Comparison of ENCODE assay signal across 9 mouse cellular contexts in genomic region chr3:158559691-158560650, GRCm38 (mm10). TPM values are rescaled to one million over a fixed set of nuclear protein-coding genes. Genes with fewer than 3 reads are reported as not detected.
DNase-seq lines count a peak whose midpoint lies in the region; ATAC-seq lines count a peak whose summit lies in the region.
"Had no signal": no experiment of that assay in that cellular context is flagged by ENCODE, and none has a peak within 500 bp of the region (broad histone marks: within the 10 kb centered on the region; RNA-seq: fewer than 3 reads in every experiment).

No protein-coding gene starts in this region.

- no peak for DNase-seq in heart, adult 11 months
- DNase-seq in forebrain, embryonic 10.5 days (ENCODE audit: extremely low spot score, low spot score): peak; percentile 23
- DNase-seq in layer of hippocampus, adult 18-20 months (ENCODE audit: low spot score in 2 of 2): peak; percentile 72 to 88
- DNase-seq in midbrain, embryonic 14.5 days: peak; percentile 75
- DNase-seq in adipocyte (ENCODE audit: low spot score): no peak
- no peak for DNase-seq in urinary bladder, postnatal 36 days (ENCODE audit: low spot score in 2 of 2)

- no peak overlapping the region for H3K9ac ChIP-seq in heart, embryonic 14.5 days (ENCODE audit: low read length)
- H3K9ac ChIP-seq in midbrain, embryonic 14.5 days (replicated peaks; ENCODE audit: low read length): peak overlapping the region; percentile 96

- no peak for ATAC-seq in heart, embryonic 14.5 days (ENCODE audit: insufficient number of reproducible peaks, insufficient read depth, low FRiP score, low read depth)
- ATAC-seq in midbrain, embryonic 14.5 days (ENCODE audit: low FRiP score, low TSS enrichment): peak; percentile 31
- no peak for ATAC-seq in CD4-positive, CD25-positive, alpha-beta regulatory T cell, adult 4 months

- peak overlapping the region in 1 of 2 experiments; percentile 54; a peak in 2 of 4 replicates for H3K4me3 ChIP-seq in heart, embryonic 14.5 days (ENCODE audit: control insufficient read depth in 1 of 2, insufficient read depth in 1 of 2, low read depth in 1 of 2, low read length in 2 of 2)
- H3K4me3 ChIP-seq in forebrain, embryonic 10.5 days: peak overlapping the region; percentile 74
- peak overlapping the region; percentile 89 for H3K4me3 ChIP-seq in midbrain, embryonic 14.5 days (replicated peaks; ENCODE audit: low read depth, low read length)

- peaks cover 5 to 16% of the 10 kb centered on the region in 2 experiments; a peak in 2 of 4 replicates for H3K4me1 ChIP-seq in heart, embryonic 14.5 days (ENCODE audit: control insufficient read depth in 2 of 2, insufficient read depth in 2 of 2, low read length in 2 of 2)
- H3K4me1 ChIP-seq in forebrain, embryonic 10.5 days: peaks cover 42% of the 10 kb centered on the region
- H3K4me1 ChIP-seq in midbrain, embryonic 14.5 days (ENCODE audit: control insufficient read depth, insufficient read depth, low read length): peaks cover 7% of the 10 kb centered on the region

- peaks cover 35% of the 10 kb centered on the region for H3K27me3 ChIP-seq in heart, embryonic 14.5 days (ENCODE audit: control insufficient read depth, insufficient read depth, low read length)
- peaks cover 53% of the 10 kb centered on the region for H3K27me3 ChIP-seq in forebrain, embryonic 10.5 days (ENCODE audit: poor library complexity, severe bottlenecking)
- no peaks in the 10 kb centered on the region for H3K27me3 ChIP-seq in midbrain, embryonic 14.5 days (ENCODE audit: control insufficient read depth, insufficient read depth, low read length)

- 6% methylated on average over 16 of the region's 18 CpGs for WGBS in heart, embryonic 14.5 days
- WGBS in forebrain, embryonic 10.5 days: 3% methylated on average over 18 of the region's 18 CpGs
- 5% methylated on average over 18 of the region's 18 CpGs for WGBS in midbrain, embryonic 14.5 days

- no peaks in the 10 kb centered on the region for H3K36me3 ChIP-seq in heart, embryonic 14.5 days (ENCODE audit: control insufficient read depth, insufficient read depth, low read length)
- no peaks in the 10 kb centered on the region for H3K36me3 ChIP-seq in forebrain, embryonic 10.5 days (replicated peaks)
- no peaks in the 10 kb centered on the region for H3K36me3 ChIP-seq in midbrain, embryonic 14.5 days (ENCODE audit: control insufficient read depth, insufficient read depth, low read length)

- H3K9me3 ChIP-seq in heart, embryonic 14.5 days (ENCODE audit: control insufficient read depth, low read length): no peaks in the 10 kb centered on the region
- no peaks in the 10 kb centered on the region for H3K9me3 ChIP-seq in forebrain, embryonic 10.5 days
- no peaks in the 10 kb centered on the region for H3K9me3 ChIP-seq in midbrain, embryonic 14.5 days (ENCODE audit: control insufficient read depth, low read length)

- H3K27ac ChIP-seq in heart, embryonic 14.5 days (replicated peaks in 1 of 2; ENCODE audit: control insufficient read depth in 1 of 2, insufficient read depth in 1 of 2, low read depth in 2 of 2, low read length in 2 of 2): no peak overlapping the region
- H3K27ac ChIP-seq in forebrain, embryonic 10.5 days: no peak overlapping the region
- peak overlapping the region; percentile 94 for H3K27ac ChIP-seq in midbrain, embryonic 14.5 days (replicated peaks; ENCODE audit: low read depth, low read length)

- peak overlapping the region; percentile 99 for H3K4me2 ChIP-seq in heart, embryonic 14.5 days (ENCODE audit: low read length)
- peak overlapping the region; percentile 82 for H3K4me2 ChIP-seq in midbrain, embryonic 14.5 days (ENCODE audit: low read length)

RNA-seq across cellular contexts. Expression of gene Lrrc7, which starts 2.0 kb away (rescaled TPM):
- 0.07 and 0.14 TPM in 2 replicates for polyA plus RNA-seq in heart, embryonic 14.5 days (2014; fragmentation: Nextera tagmentation; extraction: Ambion mirVana)
- polyA plus RNA-seq in forebrain, embryonic 10.5 days (2016; fragmentation: Nextera tagmentation; extraction: Ambion mirVana): 0.31 and 0.60 TPM in 2 replicates
- 100 to 1,000 TPM; 102 to 112 TPM for total RNA-seq in layer of hippocampus, adult 18-20 months (2021)
- polyA plus RNA-seq in midbrain, embryonic 14.5 days (2014; fragmentation: Nextera tagmentation; extraction: Ambion mirVana): 13.0 and 13.2 TPM in 2 replicates
- polyA plus RNA-seq in CD4-positive, CD25-positive, alpha-beta regulatory T cell, adult 4 months (2017; shearing (Covaris generic)): under 1 TPM in 1 of 2 experiments, not detected in 1; 0.28 TPM
- total RNA-seq: hematopoietic stem cell, adult 5-6 weeks had no signal

Comparison
In these comparisons a context has a peak if more than half of its experiments do, and no peak if none do; other contexts are left out.
1. DNase-seq: peak in forebrain, embryonic 10.5 days (single experiment), layer of hippocampus, adult 18-20 months (2 of 2) and midbrain, embryonic 14.5 days (single experiment); none in heart, adult 11 months (single experiment), adipocyte (single experiment) and urinary bladder, postnatal 36 days (0 of 2).